Mouse (Mus musculus) liver, adult 2 months (tissue): ENCODE measurements at regions not wholly inside any gene's neighbourhood (a gene's known extent, or its start where the extent isn't known, plus 50 kb on each side); places are given as distances from the start of the nearest gene placed in this dataset.

Source experiments
- DNase-seq: peaks from one replicate; pipeline ENCODE4 v3.0.0-alpha.2; 2011; ENCODE audit warnings: low read depth, low spot score; ENCODE audit errors: extremely low read depth
- H3K27ac ChIP-seq: fragments of 200-500 bp; replicated peaks from 2 replicates; pipeline ENCODE4 v1.5.1; 2012; ENCODE audit warnings: low read depth, mild to moderate bottlenecking, control low read depth, inconsistent platforms, low read length; ENCODE audit not compliant: insufficient read depth
- H3K27me3 ChIP-seq: fragments of 200-500 bp; 2 replicates; pipeline ENCODE4 v1.6.1; 2012; ENCODE audit warnings: mild to moderate bottlenecking, moderate library complexity, low read length, inconsistent platforms; ENCODE audit not compliant: control insufficient read depth, insufficient read depth
- H3K36me3 ChIP-seq: fragments of 200-500 bp; 2 replicates; pipeline ENCODE4 v1.6.1; 2012; ENCODE audit warnings: low read length, inconsistent platforms; ENCODE audit not compliant: control insufficient read depth, insufficient read depth
- H3K4me1 ChIP-seq: fragments of 200-500 bp; 2 replicates; pipeline ENCODE4 v1.6.1; 2011; ENCODE audit warnings: low read length; ENCODE audit not compliant: control insufficient read depth, insufficient read depth
- H3K4me3 ChIP-seq: fragments of 200-500 bp; 2 replicates; pipeline ENCODE4 v1.5.1; 2011; ENCODE audit warnings: low read depth, mild to moderate bottlenecking, control low read depth, low read length, moderate library complexity; ENCODE audit not compliant: insufficient read depth
- H3K79me2 ChIP-seq: fragments of 200-500 bp; 2 replicates; pipeline ENCODE4 v1.6.1; 2012; ENCODE audit warnings: inconsistent platforms, mild to moderate bottlenecking, low read length, moderate library complexity; ENCODE audit not compliant: control insufficient read depth, insufficient read depth
- H3K9ac ChIP-seq: fragments of 200-500 bp; 2 replicates; pipeline ENCODE4 v1.6.1; 2012; ENCODE audit warnings: low read depth, mild to moderate bottlenecking, control low read depth, inconsistent platforms, low read length
- CTCF ChIP-seq: fragments of 200-500 bp; IDR thresholded peaks from 2 replicates; pipeline ENCODE4 v1.5.1; 2011; ENCODE audit warnings: low read depth, low read length, control low read depth
- POLR2A ChIP-seq: fragments of 200-500 bp; IDR thresholded peaks from 2 replicates; pipeline ENCODE4 v1.6.1; 2011; ENCODE audit warnings: low read length, control low read depth; ENCODE audit not compliant: insufficient read depth; ENCODE audit errors: extremely low read depth
- WGBS: fragments of 180-500 bp; shearing (Covaris S2); methylation state at CpG from one replicate; pipeline ENCODE4 v1.1.7; 2018; 5-methylcytosine and 5-hydroxymethylcytosine counted together

DNA sequence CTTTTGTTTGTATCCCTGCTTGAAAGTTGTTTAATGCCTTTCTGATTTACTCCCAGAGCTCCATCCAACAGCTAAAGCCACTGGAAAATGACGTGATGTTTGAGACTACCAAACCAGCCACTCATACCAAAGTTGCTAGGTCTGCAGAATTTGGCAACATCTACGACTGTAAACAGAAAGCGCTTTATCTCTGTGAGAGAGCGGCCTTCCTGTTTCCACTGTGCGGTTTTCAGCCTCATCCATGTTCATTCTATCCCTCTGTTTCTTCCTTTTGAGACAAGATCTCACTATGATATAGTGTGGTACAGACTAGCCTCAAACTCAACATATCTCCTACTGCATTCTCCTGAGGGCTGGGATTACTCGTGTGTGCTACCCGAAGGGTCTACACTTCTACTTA is 100.0 kb downstream of the Tmem30b start:
- no peaks in the 10 kb centered on the region for H3K4me1 ChIP-seq
- TF ChIP-seq CTCF: no peak
- TF ChIP-seq POLR2A: no peak
- 78% methylated on average over 7 of the region's 7 CpGs for WGBS

DNA sequence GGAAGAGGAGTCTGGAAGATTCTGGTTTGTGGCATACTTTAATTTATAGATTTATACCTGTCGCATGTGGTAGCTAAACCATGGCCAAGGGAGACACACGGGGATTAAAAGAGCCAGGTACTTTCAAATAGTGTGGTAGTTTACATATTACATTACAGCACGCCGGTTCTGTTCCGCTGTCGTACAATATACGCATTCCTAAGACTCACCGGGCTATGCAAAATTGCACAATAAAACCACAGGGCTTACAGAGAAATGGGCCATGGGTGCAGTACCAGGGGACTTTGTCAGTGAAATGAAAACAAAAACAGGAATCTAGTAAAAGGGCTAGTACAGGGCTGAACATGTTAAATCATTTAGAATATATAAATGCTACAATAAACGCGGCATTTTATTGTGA is 100.6 kb downstream of the Tmem30b start:
- 90% methylated on average over 10 of the region's 10 CpGs for WGBS
- Histone ChIP-seq H3K27ac (no peak overlapping the region), H3K4me1 (no peaks in the 10 kb centered on the region), H3K9ac (no peak overlapping the region), H3K27me3 (no peaks in the 10 kb centered on the region), H3K79me2 (no peaks in the 10 kb centered on the region), H3K4me3 (no peak overlapping the region), H3K36me3 (no peaks in the 10 kb centered on the region)
- TF ChIP-seq POLR2A (no peak), CTCF (no peak)
- DNase-seq: no peak

More for the DNA sequence above, 100.0 kb downstream of the Tmem30b start:
- Histone ChIP-seq H3K79me2 (no peaks in the 10 kb centered on the region), H3K27ac (no peak overlapping the region), H3K27me3 (no peaks in the 10 kb centered on the region), H3K36me3 (no peaks in the 10 kb centered on the region), H3K4me3 (no peak overlapping the region), H3K9ac (no peak overlapping the region)
- DNase-seq: no peak

DNA sequence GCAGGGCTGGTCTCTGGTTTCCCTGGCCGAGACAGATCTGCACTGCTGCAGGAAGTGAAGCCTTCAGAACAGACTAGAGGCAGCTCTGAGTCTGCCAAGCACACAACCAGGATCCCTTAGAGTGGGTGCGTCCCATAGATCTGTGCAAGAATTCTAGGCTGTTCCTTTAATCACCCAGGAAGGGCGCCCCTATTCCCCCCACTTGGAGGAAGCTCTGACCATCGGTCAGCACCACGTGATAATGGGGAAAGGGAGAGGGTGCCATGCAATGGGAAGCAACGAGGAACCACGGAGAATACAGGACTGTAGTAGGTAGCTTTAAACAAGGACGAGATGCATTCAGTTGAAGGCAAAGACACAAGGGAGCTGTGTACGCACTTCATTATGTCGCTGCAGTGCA is 101.1 kb downstream of the Tmem30b start:
- H3K79me2 ChIP-seq: no peaks in the 10 kb centered on the region
- WGBS: 66% methylated on average over 10 of the region's 10 CpGs
- H3K27ac ChIP-seq: no peak overlapping the region
- H3K4me1 ChIP-seq: no peaks in the 10 kb centered on the region
- no peak overlapping the region for H3K9ac ChIP-seq
- no peaks in the 10 kb centered on the region for H3K27me3 ChIP-seq
- H3K4me3 ChIP-seq: no peak overlapping the region
- no peak for DNase-seq
- TF ChIP-seq POLR2A (no peak), CTCF (no peak)
- H3K36me3 ChIP-seq: no peaks in the 10 kb centered on the region

DNA sequence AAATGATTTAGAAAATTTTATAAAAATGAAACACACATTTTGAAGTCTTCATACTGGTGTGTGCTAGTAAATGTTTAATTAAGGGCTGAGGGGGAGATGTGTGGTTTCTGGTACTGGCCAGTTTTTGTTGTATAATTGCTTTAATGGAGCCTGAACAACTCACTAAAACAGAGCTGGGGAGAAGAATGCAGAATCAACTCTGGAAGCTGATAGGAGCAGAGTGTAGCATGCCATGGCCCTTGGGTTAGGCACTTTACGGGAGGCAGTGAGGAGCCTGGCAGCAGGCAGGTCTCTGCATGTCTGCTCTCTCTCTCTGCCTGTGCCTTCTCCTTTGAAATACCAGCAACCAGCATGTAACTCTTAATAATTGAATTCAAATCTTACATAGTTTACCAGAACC is 104.9 kb downstream of the Tmem30b start:
- Histone ChIP-seq H3K27me3 (peaks cover 2% of the 10 kb centered on the region; the same call in 1 of the 2 replicates), H3K36me3 (no peaks in the 10 kb centered on the region), H3K27ac (no peak overlapping the region), H3K79me2 (no peaks in the 10 kb centered on the region), H3K4me1 (no peaks in the 10 kb centered on the region), H3K9ac (no peak overlapping the region), H3K4me3 (no peak overlapping the region)
- WGBS: 83% methylated on average over 1 of the region's 1 CpGs
- no peak for TF ChIP-seq POLR2A
- no peak for TF ChIP-seq CTCF
- DNase-seq: no peak

DNA sequence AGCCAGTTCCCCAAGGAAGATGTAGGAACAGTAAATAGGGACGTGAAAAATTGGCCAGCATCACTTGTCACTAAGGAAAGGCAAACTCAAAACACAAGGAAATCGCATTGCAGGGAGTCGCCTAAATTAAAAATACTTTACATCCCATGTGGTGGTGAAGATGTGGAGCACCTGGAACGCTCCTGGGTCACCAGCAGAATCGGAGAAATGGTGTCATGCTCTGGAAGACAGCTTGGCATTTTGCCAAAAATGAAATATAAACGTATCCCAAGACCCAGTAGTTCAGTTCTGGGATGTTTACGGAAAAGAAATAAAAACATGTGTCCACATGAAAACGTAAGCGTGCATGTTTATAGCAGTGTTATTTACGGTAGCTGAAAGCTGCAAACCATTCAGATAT is 111.5 kb downstream of the Tmem30b start:
- H3K27ac ChIP-seq: no peak overlapping the region
- no peaks in the 10 kb centered on the region for H3K36me3 ChIP-seq
- WGBS: 81% methylated on average over 10 of the region's 10 CpGs
- no peak for DNase-seq
- TF ChIP-seq CTCF (no peak), POLR2A (no peak)
- H3K79me2 ChIP-seq: no peaks in the 10 kb centered on the region
- peaks cover 2% of the 10 kb centered on the region; the same call in 1 of the 2 replicates for H3K27me3 ChIP-seq
- no peak overlapping the region for H3K4me3 ChIP-seq
- H3K9ac ChIP-seq: no peak overlapping the region
- H3K4me1 ChIP-seq: no peaks in the 10 kb centered on the region

DNA sequence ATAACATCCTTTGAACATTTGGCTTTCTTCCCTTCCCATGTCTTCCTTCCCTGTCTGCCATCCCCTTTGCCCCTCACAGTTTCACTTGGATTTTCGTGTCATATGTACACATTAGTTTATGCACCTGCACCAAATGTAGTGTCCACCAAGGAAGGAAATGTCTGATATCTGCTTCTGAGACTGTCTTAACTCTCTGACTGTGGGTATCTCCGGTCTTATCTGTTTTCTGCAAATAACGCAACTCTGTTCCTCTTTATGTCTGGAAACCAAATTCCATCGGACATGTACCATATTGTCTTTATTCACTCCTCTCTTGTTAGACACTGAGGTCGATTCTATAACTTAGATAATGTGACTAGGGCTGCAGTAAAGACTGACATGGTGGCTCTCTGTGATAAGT is 113.6 kb downstream of the Tmem30b start:
- DNase-seq: no peak
- no peak overlapping the region for H3K27ac ChIP-seq
- TF ChIP-seq POLR2A (no peak), CTCF (no peak)
- no peaks in the 10 kb centered on the region for H3K4me1 ChIP-seq
- H3K9ac ChIP-seq: no peak overlapping the region
- no peak overlapping the region for H3K4me3 ChIP-seq
- H3K79me2 ChIP-seq: no peaks in the 10 kb centered on the region
- 70% methylated on average over 5 of the region's 5 CpGs for WGBS
- H3K36me3 ChIP-seq: no peaks in the 10 kb centered on the region
- peaks cover under 1% of the 10 kb centered on the region; the same call in 1 of the 2 replicates for H3K27me3 ChIP-seq
